Mouse (Mus musculus): ENCODE results near the gene Inka2. TPM values are rescaled to one million over a fixed set of nuclear protein-coding genes. Genes with fewer than 3 reads are reported as not detected.

Gene Inka2
- polyA plus RNA-seq, 1 experiment: 6.3 TPM

DNA sequence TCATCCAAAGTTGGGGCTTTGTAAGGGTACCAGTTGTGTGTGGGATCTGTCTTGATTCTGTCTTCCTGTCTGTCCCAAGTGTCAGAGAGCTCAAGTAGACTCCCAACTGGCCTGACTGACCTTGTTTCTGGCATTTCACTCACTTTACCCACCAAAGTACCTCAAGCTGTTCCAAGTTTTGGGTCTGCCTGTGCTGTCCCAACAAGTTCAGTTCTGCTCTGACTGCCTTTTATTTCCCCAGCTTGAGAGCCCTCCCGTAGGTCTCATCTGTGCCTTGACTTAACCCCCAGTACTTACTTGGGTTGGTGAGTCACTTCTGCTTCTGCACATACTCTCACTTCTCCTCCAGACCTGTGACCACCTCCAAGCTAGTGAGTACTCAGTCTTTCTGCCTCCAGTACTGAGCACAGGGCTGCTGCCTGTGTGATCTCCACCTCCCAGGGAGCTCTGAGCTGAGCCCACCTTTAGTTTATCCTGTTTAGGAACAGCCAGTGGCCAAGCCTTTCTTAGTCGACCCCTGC is 17.3 kb downstream of the Inka2 start:
- H3K79me2 ChIP-seq (ENCODE audit: control insufficient read depth, insufficient read depth): no peaks in the 10 kb centered on the region
- no peaks in the 10 kb centered on the region for H3K27me3 ChIP-seq (ENCODE audit: control insufficient read depth, insufficient read depth, insufficient read length)
- H3ac ChIP-seq (ENCODE audit: control insufficient read depth, insufficient read length, low read depth): no peak overlapping the region
- H3K4me3 ChIP-seq (ENCODE audit: insufficient read depth, poor library complexity, severe bottlenecking): no peak overlapping the region
- no peak for TF ChIP-seq MYOG (IDR thresholded peaks at IDR 0.05; ENCODE audit: control insufficient read depth, extremely low read depth, insufficient read length)
- TF ChIP-seq FOSL1 (IDR thresholded peaks at IDR 0.05; ENCODE audit: insufficient read depth, low read length, poor library complexity, severe bottlenecking): no peak
- TF ChIP-seq MAX (IDR thresholded peaks at IDR 0.05): no peak
- TF ChIP-seq MYOD1 (IDR thresholded peaks at IDR 0.05; ENCODE audit: control insufficient read depth, insufficient read length, low read depth): no peak
- no peak for TF ChIP-seq CTCF (IDR thresholded peaks at IDR 0.05; ENCODE audit: control insufficient read depth, insufficient read depth, insufficient read length)
- TF ChIP-seq CEBPB (IDR thresholded peaks at IDR 0.05; ENCODE audit: low read depth): no peak
- no peak for TF ChIP-seq USF1 (IDR thresholded peaks at IDR 0.05; ENCODE audit: low read depth)
- H3K36me3 ChIP-seq (ENCODE audit: control insufficient read depth, insufficient read depth): peaks cover under 1% of the 10 kb centered on the region
- no peaks in the 10 kb centered on the region for H3K79me3 ChIP-seq (ENCODE audit: low read depth)

GRCm38 (mm10) chr3:105722510-105722909 is 18.1 kb downstream of the Inka2 start:
- H3K79me2 ChIP-seq (ENCODE audit: control insufficient read depth, insufficient read depth): no peaks in the 10 kb centered on the region
- no peaks in the 10 kb centered on the region for H3K79me3 ChIP-seq (ENCODE audit: low read depth)
- TF ChIP-seq MAX (IDR thresholded peaks at IDR 0.05) (no peak), CTCF (IDR thresholded peaks at IDR 0.05; ENCODE audit: control insufficient read depth, insufficient read depth, insufficient read length) (no peak), MYOG (IDR thresholded peaks at IDR 0.05; ENCODE audit: control insufficient read depth, extremely low read depth, insufficient read length) (no peak), CEBPB (IDR thresholded peaks at IDR 0.05; ENCODE audit: low read depth) (no peak), MYOD1 (IDR thresholded peaks at IDR 0.05; ENCODE audit: control insufficient read depth, insufficient read length, low read depth) (no peak), FOSL1 (IDR thresholded peaks at IDR 0.05; ENCODE audit: insufficient read depth, low read length, poor library complexity, severe bottlenecking) (no peak), USF1 (IDR thresholded peaks at IDR 0.05; ENCODE audit: low read depth) (no peak)
- H3K36me3 ChIP-seq (ENCODE audit: control insufficient read depth, insufficient read depth): no peaks in the 10 kb centered on the region
- H3ac ChIP-seq (ENCODE audit: control insufficient read depth, insufficient read length, low read depth): no peak overlapping the region
- H3K4me3 ChIP-seq (ENCODE audit: insufficient read depth, poor library complexity, severe bottlenecking): no peak overlapping the region
- H3K27me3 ChIP-seq (ENCODE audit: control insufficient read depth, insufficient read depth, insufficient read length): no peaks in the 10 kb centered on the region

DNA sequence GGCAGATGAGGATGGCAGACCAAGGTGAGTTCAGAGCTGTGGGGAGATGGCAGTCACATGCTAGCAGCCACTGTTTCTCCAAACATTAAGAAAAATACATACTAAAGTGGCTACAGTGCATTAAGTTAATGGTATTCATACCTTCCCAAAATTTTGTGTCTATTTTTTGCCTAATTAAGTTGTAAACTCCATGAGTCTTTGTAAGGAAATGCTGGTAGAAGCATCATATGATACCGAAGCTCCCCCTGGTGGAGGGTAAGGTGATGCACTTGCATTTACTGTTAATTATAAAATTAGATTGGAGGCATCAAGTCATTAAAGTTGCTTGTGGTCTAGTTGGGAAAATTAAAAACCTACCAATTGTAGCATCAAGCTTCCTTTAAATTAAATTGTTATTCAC is 21.6 kb downstream of the Inka2 start:
- Histone ChIP-seq H3K27me3 (ENCODE audit: control insufficient read depth, insufficient read depth, insufficient read length) (no peaks in the 10 kb centered on the region), H3K36me3 (ENCODE audit: control insufficient read depth, insufficient read depth) (peaks cover 10% of the 10 kb centered on the region), H3K79me2 (ENCODE audit: control insufficient read depth, insufficient read depth) (no peaks in the 10 kb centered on the region), H3K4me3 (ENCODE audit: insufficient read depth, poor library complexity, severe bottlenecking) (no peak overlapping the region), H3ac (ENCODE audit: control insufficient read depth, insufficient read length, low read depth) (no peak overlapping the region), H3K79me3 (ENCODE audit: low read depth) (no peaks in the 10 kb centered on the region)
- TF ChIP-seq MYOD1 (IDR thresholded peaks at IDR 0.05; ENCODE audit: control insufficient read depth, insufficient read length, low read depth): no peak
- TF ChIP-seq FOSL1 (IDR thresholded peaks at IDR 0.05; ENCODE audit: insufficient read depth, low read length, poor library complexity, severe bottlenecking): no peak
- TF ChIP-seq MYOG (IDR thresholded peaks at IDR 0.05; ENCODE audit: control insufficient read depth, extremely low read depth, insufficient read length): no peak

GRCm38 (mm10) chr3:105732360-105732759 is 28.0 kb downstream of the Inka2 start:
- TF ChIP-seq MYOD1 (IDR thresholded peaks at IDR 0.05; ENCODE audit: control insufficient read depth, insufficient read length, low read depth) (no peak), CEBPB (IDR thresholded peaks at IDR 0.05; ENCODE audit: low read depth) (no peak), FOSL1 (IDR thresholded peaks at IDR 0.05; ENCODE audit: insufficient read depth, low read length, poor library complexity, severe bottlenecking) (no peak), USF1 (IDR thresholded peaks at IDR 0.05; ENCODE audit: low read depth) (no peak), MAX (IDR thresholded peaks at IDR 0.05) (no peak), MYOG (IDR thresholded peaks at IDR 0.05; ENCODE audit: control insufficient read depth, extremely low read depth, insufficient read length) (no peak), CTCF (IDR thresholded peaks at IDR 0.05; ENCODE audit: control insufficient read depth, insufficient read depth, insufficient read length) (no peak)
- Histone ChIP-seq H3K79me3 (ENCODE audit: low read depth) (no peaks in the 10 kb centered on the region), H3ac (ENCODE audit: control insufficient read depth, insufficient read length, low read depth) (no peak overlapping the region), H3K36me3 (ENCODE audit: control insufficient read depth, insufficient read depth) (peaks cover 24% of the 10 kb centered on the region), H3K27me3 (ENCODE audit: control insufficient read depth, insufficient read depth, insufficient read length) (no peaks in the 10 kb centered on the region), H3K4me3 (ENCODE audit: insufficient read depth, poor library complexity, severe bottlenecking) (no peak overlapping the region), H3K79me2 (ENCODE audit: control insufficient read depth, insufficient read depth) (no peaks in the 10 kb centered on the region)

DNA sequence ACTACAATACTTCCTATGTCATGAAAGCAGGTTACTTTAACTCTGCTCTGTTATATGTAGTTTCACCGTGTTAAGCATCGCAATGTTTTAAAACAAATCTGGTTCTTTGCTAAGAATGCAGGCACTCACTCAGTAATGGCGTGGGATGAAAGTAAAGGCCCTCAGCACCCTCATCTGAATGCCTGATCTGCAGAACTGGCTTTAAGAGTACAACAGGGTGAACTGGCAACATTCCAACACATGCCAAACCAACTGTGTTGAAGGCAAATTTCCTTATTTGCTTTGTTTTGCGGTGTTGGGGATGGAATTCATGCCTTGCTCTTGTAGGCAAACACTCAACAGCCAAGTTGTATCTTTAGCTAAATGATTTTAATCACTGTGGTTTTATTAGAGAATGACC is 29.1 kb downstream of the Inka2 start:
- peaks cover 30% of the 10 kb centered on the region for H3K36me3 ChIP-seq (ENCODE audit: control insufficient read depth, insufficient read depth)
- no peak overlapping the region for H3K4me3 ChIP-seq (ENCODE audit: insufficient read depth, poor library complexity, severe bottlenecking)
- H3K27me3 ChIP-seq (ENCODE audit: control insufficient read depth, insufficient read depth, insufficient read length): no peaks in the 10 kb centered on the region
- H3K79me2 ChIP-seq (ENCODE audit: control insufficient read depth, insufficient read depth): no peaks in the 10 kb centered on the region
- no peak for TF ChIP-seq USF1 (IDR thresholded peaks at IDR 0.05; ENCODE audit: low read depth)
- no peak for TF ChIP-seq CEBPB (IDR thresholded peaks at IDR 0.05; ENCODE audit: low read depth)
- no peak for TF ChIP-seq CTCF (IDR thresholded peaks at IDR 0.05; ENCODE audit: control insufficient read depth, insufficient read depth, insufficient read length)
- no peak for TF ChIP-seq MYOD1 (IDR thresholded peaks at IDR 0.05; ENCODE audit: control insufficient read depth, insufficient read length, low read depth)
- TF ChIP-seq MAX (IDR thresholded peaks at IDR 0.05): no peak
- TF ChIP-seq MYOG (IDR thresholded peaks at IDR 0.05; ENCODE audit: control insufficient read depth, extremely low read depth, insufficient read length): no peak
- TF ChIP-seq FOSL1 (IDR thresholded peaks at IDR 0.05; ENCODE audit: insufficient read depth, low read length, poor library complexity, severe bottlenecking): no peak
- no peaks in the 10 kb centered on the region for H3K79me3 ChIP-seq (ENCODE audit: low read depth)
- no peak overlapping the region for H3ac ChIP-seq (ENCODE audit: control insufficient read depth, insufficient read length, low read depth)

GRCm38 (mm10) chr3:105735285-105735684 is 30.9 kb downstream of the Inka2 start:
- no peaks in the 10 kb centered on the region for H3K27me3 ChIP-seq (ENCODE audit: control insufficient read depth, insufficient read depth, insufficient read length)
- H3K79me3 ChIP-seq (ENCODE audit: low read depth): no peaks in the 10 kb centered on the region
- no peak for TF ChIP-seq CTCF (IDR thresholded peaks at IDR 0.05; ENCODE audit: control insufficient read depth, insufficient read depth, insufficient read length)
- TF ChIP-seq MYOG (IDR thresholded peaks at IDR 0.05; ENCODE audit: control insufficient read depth, extremely low read depth, insufficient read length): no peak
- TF ChIP-seq CEBPB (IDR thresholded peaks at IDR 0.05; ENCODE audit: low read depth): no peak
- no peak for TF ChIP-seq FOSL1 (IDR thresholded peaks at IDR 0.05; ENCODE audit: insufficient read depth, low read length, poor library complexity, severe bottlenecking)
- no peak for TF ChIP-seq USF1 (IDR thresholded peaks at IDR 0.05; ENCODE audit: low read depth)
- TF ChIP-seq MYOD1 (IDR thresholded peaks at IDR 0.05; ENCODE audit: control insufficient read depth, insufficient read length, low read depth): no peak
- TF ChIP-seq MAX (IDR thresholded peaks at IDR 0.05): no peak
- no peak overlapping the region for H3K4me3 ChIP-seq (ENCODE audit: insufficient read depth, poor library complexity, severe bottlenecking)
- H3K79me2 ChIP-seq (ENCODE audit: control insufficient read depth, insufficient read depth): no peaks in the 10 kb centered on the region
- no peak overlapping the region for H3ac ChIP-seq (ENCODE audit: control insufficient read depth, insufficient read length, low read depth)
- H3K36me3 ChIP-seq (ENCODE audit: control insufficient read depth, insufficient read depth): peaks cover 31% of the 10 kb centered on the region

Data from C2C12 (cell line).